Mouse (Mus musculus): Measurements from ENCODE around the gene Lingo1. TPM values are rescaled to one million over a fixed set of nuclear protein-coding genes. Genes with fewer than 3 reads are reported as not detected.

Lingo1 gene
- total RNA-seq, 2 experiments from 2014 or later = 0.21 to 0.41 TPM

- no peak for DNase-seq
Measured at GRCm38 (mm10) chr9:56678929-56679681, 117.2 kb downstream of the Lingo1 start.

DNA sequence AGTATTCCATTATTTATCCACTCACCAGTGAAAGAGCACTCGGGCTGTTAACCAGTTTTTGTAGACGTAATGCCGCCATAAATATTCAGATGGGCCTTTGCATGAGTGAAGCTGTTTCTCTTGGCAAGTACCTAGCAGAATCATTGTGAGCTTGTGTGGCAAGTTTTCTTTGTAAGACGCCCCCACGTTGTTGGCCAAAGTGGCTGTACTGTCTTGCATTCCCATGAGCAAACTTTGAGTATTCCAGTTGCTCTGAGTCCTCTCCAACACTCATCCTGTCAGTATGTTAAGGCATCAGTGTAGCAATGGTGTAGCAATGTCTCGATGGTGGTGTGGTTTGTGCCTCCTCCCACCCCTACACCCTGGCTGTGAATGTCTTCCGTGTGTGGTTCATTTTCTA, 120.6 kb downstream of the Lingo1 start:
- no peak for DNase-seq

DNA sequence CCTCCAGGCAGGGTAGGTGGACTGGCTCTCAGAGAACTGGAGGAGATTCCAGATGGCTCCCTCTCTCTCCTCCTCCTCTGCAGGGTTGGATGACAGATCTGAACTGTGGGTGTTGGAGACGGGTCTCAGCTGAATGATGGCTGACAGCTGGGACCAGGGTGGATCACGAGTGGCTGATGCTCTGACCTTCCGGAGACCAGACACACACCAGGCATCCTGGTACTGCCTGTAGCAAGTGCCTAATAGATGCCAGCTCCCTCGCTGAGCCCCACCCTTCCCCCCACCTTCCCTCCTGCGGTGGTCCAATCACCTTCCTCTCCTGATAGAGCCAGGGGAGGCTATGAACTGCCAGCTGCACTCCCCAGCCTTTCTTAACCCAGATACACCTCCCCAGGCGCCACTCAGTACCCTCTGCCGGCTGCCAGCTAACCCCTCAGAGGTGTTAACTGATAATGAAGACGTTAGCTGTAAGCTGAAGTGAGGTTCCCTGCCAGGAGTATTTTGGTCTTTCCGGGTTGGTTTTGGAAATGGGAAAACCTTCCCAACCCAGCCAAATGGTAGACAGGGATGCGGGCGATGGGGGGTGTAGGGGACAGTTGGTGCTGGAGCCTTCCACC, 126.6 kb downstream of the Lingo1 start:
- DNase-seq = no peak

DNA sequence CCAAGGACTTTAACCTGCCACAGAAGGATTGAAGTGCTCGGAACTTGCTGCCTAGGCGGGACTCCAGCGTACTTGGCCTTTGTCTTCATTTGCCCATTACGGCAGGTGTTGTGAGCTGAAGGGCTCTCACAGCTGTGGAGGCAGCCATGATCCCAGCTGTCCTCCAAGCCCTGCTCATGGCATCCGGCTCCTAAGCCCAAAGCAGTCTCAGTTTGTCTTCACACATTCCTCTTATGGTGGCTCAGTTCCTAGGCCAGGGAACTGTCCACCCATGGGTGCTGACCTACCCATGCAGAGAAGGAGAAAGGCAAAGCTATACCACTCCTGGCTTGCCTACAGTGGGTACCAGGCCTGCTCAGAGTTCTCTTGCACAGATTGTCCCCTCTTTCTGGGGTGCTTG, 132.1 kb downstream of the Lingo1 start:
- DNase-seq = no peak

DNA sequence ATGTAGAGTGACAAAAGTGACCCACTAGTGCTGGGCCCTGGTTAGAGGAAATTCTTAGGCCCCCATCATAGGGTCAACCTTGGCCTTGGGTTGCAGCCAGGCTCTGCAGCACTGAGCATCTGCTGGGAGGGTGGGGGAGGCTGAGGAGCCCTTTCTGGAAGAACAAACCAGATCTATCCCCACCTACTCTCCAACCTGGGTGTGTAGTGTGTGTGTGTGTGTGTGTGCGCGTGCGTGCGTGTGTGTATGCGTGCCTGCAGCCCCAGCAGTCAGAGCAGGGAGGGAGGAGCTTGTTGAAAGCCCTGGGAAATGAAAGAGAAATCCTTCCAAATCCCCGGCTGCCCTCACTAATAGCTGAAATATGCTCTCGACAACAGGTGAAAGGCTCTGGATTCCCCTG, 133.3 kb downstream of the Lingo1 start:
- DNase-seq = no peak

GRCm38 (mm10) chr9:56662405-56662804, 133.9 kb downstream of the Lingo1 start:
- no peak for DNase-seq

DNA sequence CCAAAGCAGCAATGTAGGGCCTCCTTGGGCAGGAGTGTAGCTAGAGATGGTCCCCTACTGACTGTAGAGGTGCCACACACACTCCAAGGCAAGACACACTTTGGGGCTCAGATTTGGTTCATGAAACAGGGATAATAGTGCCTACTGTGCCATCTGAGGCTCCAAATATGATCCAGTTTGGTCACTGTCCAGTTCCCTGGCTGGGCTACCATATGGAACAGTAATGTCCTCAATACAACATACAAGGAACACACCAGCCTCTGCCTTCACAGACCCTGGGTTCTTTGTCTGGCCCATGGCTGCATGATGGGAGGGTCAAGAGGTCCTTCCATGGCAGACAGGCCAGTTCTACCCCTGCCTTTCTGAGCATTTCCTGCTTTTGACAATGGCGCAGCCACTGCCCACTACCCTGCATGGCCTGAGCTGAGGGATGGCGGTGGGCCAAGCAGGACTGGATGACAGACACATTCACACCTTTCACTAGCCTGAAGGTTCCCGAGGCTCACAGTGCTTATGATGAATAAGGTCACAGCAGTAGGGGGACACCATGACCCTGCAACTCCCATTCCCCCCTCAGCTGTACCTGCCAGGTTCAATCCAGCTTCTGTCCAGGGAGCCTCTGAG, 134.9 kb downstream of the Lingo1 start:
- DNase-seq = no peak

- no peak for DNase-seq
Measured at GRCm38 (mm10) chr9:56658580-56658979, 137.7 kb downstream of the Lingo1 start.

GRCm38 (mm10) chr9:56657996-56658398, 138.3 kb downstream of the Lingo1 start:
- DNase-seq = no peak

DNA sequence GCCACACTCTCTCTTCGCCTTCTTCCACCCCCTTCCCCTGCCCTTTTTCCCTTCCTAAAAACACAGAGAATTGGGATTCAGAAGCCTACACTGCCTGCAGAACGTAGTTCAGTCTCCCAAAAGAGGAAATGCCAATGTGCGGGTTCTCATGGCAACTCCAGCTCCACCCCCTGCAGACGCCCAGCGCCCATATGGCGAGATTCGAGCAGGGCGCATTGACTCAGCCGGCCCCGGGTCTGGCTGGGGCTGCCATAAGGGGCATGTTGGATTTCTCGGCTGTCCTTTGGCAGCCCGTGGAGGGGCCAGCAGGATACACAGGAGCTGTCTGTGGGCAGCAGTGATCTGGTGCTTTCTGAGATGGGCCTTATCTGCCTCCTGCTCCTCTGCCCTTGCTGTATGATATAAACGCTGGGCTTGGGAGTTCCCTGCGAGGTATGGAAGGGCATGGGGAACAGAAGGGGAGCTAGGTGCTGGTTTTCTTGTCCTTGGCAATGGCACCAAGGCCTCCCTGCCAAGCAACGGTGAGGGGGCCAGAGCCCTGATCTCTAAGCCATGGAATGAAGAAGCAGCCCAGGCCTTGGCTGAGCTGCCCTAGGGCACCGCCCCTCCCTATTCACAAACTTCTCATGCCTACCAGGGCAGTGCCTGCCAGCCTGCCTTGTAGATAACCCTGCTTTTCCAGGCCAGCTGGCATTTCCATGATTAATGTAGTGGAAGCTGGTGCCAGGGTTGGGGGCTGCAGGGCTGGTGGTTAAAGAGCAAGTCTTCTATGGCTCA, 139.3 kb downstream of the Lingo1 start:
- no peak for DNase-seq

- no peak for DNase-seq
Measured at GRCm38 (mm10) chr9:56655167-56655566, 141.1 kb downstream of the Lingo1 start.

DNA sequence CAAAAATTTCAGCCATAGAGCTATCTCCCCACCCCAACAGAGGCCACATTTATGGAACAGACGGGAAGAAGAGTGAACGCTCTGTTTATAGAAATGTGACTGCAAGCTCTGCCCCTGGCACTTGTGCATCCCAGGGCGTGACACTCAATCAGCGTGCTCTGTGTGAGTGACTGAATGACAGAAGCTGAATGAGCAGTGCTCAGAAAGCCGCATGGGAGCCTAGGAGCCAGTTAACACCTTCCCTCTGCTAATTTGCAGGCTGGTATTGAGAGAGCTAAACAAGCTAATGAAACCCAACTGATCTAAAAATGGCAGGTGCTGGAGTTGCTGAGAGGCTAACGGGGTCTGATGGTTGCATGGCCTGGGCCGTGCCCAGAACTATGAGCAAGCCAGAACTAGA, 143.7 kb downstream of the Lingo1 start:
- no peak for DNase-seq

DNA sequence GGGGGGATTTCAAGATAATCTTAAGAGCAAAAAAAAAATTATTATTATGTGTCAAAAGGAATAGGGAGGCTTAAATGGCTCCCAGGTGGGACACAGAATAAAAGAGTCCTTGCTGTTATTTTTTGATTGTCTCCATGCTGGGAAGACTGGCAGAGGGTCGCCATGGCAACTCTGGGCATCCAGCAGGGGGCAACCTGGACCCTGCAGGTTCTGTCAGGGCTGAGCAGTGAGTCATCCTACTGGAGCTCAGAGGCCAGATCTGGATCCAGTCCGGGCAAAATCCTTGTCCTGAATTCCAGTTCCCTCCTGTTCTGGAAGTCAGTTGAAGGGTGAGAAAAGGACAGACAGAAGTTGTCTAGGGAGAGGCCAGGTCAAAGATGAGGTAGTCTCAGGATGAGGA, 144.7 kb downstream of the Lingo1 start:
- DNase-seq = no peak

- no peak for DNase-seq
Measured at GRCm38 (mm10) chr9:56646227-56647025, 149.8 kb downstream of the Lingo1 start.

DNA sequence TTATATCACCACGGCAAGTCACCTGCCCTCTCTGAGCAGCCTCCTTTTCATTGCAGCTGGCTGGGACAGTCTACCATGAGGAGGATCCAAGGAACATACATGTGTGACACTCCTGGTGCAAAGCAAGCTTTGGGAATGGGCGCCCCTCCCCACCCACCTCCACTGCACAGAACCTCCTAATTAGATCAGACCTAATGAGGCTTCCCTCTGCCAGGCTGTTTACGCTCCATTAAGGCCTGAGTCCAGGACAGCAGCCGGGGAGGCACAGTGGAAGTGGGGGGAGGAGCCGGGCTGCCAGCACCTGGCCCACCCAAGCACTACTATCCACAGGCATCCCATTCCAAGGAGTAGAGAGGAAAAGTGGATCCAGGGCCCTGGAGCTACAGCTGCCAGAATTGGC, 152.8 kb downstream of the Lingo1 start:
- no peak for DNase-seq

DNA sequence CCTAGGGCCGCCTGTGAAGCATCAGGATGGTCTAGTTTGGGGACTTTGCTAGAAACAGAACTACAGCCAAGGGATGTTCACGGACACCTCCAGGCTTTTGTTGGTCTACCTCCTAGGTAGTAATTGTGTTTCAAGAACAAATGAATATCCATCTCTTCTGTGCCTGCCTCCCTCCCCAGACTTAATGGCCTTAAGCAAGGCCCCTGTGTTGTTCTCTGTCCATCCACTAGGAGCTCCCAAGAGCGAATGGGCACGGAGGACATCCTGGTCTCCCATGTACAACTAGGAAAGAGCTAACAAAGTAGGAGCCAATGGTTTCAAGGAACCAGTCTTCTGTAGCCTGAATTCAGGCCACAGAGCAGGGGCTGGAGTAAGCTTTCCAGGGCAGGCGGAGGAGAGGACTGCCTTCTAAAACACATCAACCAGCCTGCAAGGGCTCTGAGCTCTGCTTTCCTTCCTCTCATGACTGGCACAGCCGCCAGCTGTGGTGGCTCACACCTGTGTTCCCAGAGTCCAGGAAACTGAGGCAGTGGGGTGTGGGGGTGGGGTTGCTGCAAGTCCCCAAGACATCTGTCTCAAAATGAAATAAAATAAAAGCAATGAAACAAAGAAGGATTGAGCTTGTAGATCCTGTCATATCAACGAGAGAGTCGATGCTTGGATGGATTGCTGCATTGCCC, 157.9 kb downstream of the Lingo1 start:
- DNase-seq = no peak

DNA sequence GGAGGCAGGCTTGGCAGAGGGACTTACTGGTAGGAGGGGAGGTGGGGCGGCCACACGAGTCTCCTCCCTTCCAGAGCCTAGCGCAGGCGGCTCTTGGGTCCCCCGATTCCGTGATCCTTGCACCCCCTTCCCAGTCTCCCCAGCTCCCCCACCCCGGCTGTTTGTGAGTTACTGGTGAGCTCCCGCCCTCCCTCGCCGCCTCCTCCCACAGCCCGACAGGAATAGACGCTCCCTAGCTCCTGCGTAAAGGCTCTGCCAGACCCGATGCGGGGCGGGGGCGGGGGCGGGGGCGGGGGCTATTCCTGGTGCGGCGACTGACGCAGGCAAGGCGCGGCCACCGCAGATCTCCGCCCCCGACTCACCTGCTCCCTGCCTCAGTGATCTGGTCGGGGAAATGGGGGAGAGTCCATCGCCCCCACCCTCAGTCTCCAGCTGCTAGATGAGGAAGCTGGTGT, 158.8 kb downstream of the Lingo1 start:
- DNase-seq = peak; percentile 21

DNA sequence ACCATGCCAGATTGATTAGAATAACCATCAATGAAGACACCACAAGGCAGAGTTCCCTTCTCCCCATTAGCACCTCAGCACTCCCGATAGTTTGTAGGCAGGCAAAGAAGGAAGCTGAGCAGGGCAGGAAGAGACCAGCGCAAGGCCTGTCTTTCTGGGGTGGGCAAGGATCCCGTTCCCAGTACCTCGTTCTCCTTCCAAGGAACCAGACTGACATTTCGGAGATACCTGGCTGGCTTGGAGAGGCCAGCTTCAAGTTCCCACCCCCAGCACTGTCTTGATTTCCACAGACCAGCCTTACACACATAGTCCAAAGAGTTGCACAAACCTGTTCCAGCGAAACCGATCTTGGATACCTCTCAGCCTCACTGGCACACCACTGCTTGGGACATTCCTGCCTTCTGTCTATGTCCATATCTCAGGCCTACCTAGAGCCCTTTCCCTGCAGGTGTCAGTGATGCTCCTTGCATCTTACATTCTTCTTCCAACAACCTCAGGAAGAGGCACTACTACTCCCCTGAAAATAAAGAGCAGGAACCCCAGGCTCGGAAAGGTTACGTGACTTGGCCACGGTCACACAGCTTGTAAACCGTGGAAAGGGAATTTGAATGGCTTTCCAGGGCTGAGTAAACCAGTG, 159.4 kb downstream of the Lingo1 start:
- DNase-seq = no peak

DNA sequence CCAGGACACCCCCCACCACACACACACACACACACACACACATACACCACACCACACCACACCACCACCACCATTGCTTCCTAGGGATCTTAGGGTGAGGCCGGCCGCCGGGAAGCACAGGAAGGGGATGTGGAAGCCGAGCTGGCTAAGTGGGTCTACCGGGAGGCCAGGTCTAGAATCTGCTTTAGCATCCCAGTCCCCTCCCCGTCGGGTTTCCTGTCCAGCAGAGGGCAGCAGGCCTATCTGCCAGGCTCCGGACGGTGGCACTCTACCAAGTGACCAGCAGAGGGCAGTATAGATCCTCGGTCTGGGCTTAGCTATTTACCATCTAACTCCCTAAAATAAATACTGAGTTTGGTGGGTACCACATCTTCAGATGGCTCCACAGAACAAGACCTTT, 160.1 kb downstream of the Lingo1 start:
- DNase-seq = peak; percentile 74

DNA sequence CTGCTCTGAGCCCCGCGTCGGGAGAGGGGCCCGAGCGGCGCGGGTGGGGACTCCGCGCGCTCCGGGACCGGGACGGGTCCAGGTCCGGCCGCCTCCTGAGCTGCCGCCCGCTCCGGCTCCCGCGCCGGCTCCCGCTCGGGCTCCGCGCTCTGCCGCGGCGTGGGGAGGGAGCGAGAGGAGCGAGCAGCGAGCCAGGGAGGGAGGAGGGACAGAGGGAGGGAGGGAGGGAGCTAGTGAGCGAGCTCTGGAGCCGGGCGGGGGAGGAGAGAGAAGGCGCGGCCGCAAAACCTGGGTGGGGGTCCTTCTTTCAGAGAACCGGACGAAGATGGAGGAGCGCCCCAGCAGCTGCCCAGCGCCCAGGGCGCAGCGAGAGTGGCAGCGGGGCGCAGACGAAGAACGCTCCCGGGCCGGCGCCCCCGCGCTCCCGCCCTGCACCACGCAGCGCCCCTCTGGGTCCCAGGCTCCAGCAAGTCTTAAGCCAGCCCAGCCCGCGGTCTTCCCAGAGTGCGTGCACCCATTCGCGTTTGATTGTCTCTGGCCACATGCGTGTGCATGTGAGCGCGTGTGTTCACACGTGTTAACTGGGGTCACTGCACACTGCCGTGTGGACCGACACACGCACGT, 160.7 kb downstream of the Lingo1 start:
- peak; percentile 37 for DNase-seq
